Mouse (Mus musculus) testis, postnatal 10 days (tissue): ENCODE measurements around the gene Eif3c.
A peak's percentile ranks its signal among the peaks of the same experiment; 100 is the strongest.

Source experiments
- DNase-seq: peaks from one replicate; pipeline ENCODE4 v3.0.0; 2021; ENCODE audit warnings: low spot score

Gene Eif3c

DNA sequence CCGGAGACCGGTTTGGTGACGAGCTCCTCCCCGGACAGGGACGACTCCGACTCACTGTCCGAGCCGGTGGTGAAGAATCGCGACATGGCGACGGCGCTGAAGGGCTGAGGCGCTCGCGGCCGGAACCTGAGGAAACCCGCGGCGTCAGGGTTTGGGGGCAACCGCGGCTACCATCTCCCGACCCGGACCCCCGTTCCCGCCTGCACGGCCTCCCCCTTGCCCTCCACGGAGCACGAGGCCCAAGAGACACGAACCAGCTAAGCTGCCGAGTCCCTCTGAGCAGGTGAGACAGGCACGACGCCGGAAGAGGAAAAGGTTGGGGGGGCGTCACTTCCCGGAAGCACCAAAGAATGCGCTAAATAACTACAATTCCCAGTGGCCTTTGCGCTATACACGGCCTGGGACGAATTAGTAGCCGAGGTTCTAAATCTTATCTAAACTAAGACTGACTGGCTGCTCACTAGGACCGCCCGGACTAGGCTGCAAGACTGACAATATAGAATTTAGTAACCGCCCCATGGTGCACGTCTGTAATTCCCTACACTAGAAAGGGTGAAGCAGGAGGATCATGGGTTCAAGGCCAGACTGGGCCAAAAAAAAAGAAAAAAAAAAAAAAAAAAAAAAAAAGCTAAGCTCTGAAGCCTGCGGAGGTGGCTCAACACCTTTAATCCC is at the start of gene Eif3c:
Gene Eif3c, minus strand, starts transcription at position 318 of the 672 bp plus-strand sequence.
- DNase-seq = peak; percentile 79

DNA sequence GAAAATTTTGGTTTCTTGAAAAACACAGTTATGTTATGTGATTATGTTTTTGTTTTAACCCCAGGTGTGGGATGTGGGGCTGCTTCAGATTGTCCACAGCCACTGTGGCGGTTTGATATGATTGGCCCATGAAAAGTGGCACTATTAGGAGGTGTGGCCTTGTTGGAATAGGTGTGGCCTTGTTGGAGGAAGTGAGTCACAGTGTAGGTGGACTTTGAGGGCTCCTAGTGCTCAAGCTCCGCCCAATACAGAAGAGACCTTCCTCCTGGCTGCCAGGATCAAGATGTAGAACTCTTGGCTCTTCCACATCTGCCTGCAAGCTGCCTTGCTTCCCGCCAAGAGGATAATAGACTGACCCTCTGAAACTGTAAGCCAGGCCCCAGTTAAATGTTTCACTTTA is 46.5 kb upstream of the Eif3c start:
- DNase-seq = no peak

DNA sequence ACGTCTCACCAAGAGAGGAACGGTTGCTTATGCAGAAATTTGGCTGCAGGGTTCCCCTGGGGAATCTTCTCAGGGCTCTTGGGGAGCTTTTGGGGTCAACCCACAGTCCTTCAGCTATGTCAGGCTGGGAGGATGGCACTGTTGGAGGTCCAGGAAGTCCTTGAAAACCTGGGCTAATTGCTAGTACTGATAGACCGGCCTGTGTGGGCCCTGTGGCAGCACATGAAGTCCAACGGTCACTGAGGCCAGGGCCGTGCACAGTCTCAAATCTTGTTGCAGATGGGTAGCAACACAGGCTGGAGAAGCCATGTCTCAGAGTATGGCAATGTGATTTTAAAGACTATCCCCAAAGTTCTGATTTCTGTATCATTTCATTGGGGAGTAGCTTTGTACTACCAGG is 41.6 kb upstream of the Eif3c start:
- no peak for DNase-seq

GRCm38 (mm10) chr7:126607064-126607463 is 40.9 kb upstream of the Eif3c start:
- DNase-seq = no peak

DNA sequence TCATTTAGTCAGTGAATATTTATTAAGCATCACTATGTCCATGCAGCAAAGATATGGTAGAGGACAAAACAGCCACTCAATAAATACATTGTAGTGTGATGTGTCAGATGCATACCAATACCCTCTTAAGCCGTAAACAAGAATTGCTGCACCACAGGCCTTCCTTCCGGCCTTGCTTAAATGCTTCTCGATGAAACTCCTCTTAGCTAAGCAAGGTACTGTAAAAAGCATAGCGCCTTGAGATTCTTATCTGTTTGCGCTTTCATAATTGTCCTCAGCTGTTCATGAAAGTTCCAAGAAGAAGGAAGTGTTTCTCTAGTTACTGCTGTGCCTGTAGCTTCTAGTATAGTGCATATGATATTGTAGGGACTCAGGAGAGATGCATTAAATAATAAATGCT is 40.4 kb upstream of the Eif3c start:
- DNase-seq = no peak

DNA sequence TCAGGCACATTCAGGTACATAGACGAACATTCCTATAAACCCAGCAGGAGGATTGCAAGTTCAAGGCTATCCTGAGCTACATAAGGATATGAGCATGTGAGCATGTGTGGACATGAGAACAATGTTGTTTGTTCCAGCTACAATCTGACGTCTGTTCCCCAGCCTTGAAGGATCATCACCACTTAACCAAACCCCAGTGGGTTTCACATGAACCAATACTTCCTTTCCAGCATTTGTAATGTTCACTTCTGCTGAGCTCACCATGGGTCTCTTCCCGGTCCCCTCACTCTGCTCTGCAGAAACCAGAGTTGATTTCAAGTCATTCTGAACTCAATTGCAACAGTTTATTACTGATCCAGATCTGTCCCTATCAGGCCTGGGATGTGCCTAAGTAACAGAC is 36.4 kb upstream of the Eif3c start:
- no peak for DNase-seq

DNA sequence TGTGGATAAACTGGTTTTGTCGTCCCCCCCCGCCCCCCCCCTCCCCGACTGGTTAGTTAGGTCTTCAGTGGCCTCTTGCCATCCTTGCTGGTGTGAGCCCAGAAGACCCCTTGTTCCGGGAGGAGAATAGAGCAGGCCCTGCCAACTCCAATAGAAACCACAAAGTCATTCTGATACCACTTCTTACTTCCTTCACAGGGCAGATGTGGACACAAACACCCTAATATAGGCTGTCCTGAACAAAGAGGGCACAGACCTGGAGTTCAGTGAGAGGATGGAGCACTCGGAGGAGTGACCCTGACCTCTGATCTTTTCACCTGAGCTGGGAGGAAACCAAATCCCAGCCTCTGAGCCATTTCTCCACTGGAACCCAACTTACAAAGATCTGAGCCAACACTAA is 35.7 kb upstream of the Eif3c start:
- no peak for DNase-seq

GRCm38 (mm10) chr7:126598919-126599318 is 32.7 kb upstream of the Eif3c start:
- no peak for DNase-seq

- no peak for DNase-seq
These were observed 30.2 kb upstream of the Eif3c start for GRCm38 (mm10) chr7:126596414-126596813.

GRCm38 (mm10) chr7:126595890-126596289 is 29.7 kb upstream of the Eif3c start:
- no peak for DNase-seq

- DNase-seq = no peak
These were observed 28.8 kb upstream of the Eif3c start, which contains the start of gene Il27 for GRCm38 (mm10) chr7:126594862-126595561. Il27 (minus strand) TSS chr7:126594941.

GRCm38 (mm10) chr7:126587779-126588178 is 21.6 kb upstream of the Eif3c start:
- peak; percentile 91 for DNase-seq

DNA sequence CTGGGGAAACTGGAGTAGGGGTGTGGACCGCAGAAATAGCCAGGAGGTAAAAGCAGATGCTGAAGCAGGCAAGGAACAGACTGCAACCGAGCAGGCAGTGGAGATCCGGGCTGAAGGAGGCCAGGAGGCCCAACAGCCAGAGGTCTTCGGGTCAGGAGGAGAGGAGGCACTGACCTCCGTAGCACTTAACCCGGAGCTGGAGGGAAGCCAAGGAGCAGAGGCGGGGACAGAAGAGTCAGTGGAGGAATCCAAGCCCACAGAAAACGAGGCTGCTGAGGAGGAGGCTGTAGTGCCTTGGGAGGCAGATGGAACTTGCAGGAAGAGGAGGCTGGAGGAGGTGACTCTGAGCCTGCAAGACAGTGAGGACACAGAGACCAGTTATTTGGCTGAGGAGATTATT is 20.6 kb upstream of the Eif3c start:
- DNase-seq = peak; percentile 71

GRCm38 (mm10) chr7:126585717-126586116 is 19.5 kb upstream of the Eif3c start, which contains the start of gene Cln3:
Cln3 (minus strand) TSS chr7:126585817.
- DNase-seq = no peak

DNA sequence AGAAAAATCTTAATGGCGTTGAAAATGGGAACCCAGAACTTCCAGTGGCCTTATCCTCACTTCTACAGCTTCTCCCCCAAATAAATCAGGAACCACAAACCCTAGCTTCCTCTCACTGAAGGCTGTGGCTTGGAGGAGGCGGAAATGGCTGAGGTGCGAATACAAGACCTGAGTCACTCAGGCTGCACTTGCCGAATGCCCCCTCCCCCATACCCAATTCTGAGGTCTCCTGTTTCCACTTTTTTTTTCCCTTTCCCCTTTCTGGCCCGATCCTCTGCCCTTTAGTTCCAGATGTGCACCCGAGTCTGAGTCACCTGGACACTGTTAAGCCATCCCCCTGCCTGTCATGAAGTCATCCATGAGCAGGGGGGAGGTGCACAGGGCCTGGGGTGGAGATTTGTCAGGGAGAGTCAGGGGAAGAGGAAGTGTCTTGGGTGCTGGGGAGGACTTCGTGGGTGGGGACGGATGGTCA is 18.3 kb upstream of the Eif3c start, which contains the start of gene Apobr:
Gene Apobr, plus strand, starts transcription at position 437 of the 472 bp plus-strand sequence.
- DNase-seq = no peak

- DNase-seq = no peak
These were observed 17.6 kb upstream of the Eif3c start for GRCm38 (mm10) chr7:126583761-126584160.

DNA sequence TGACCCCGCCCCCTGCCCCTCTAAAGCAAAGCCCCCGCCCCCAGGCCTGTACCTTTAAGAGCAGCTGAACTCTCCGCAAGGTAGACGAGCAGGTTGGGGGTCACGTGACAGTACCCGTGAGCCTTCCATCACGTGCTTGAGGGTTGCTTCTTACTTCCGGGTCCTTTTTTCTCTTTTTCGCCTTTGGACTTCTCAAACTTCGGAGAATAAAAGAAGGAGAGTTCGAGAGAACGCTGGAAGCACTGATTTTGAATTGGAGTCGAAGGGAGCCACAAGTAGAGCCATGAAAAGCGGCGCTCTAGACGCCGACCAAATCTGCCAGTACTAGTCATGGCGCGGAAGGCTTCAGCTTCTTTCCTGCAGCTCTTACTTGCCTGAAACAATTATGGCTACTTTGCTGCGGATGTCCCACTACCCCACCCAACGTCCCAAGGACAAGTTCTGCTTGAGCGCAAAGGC is 17.1 kb upstream of the Eif3c start:
- DNase-seq = peak; percentile 91

GRCm38 (mm10) chr7:126582759-126583158 is 16.5 kb upstream of the Eif3c start:
- peak; percentile 73 for DNase-seq

DNA sequence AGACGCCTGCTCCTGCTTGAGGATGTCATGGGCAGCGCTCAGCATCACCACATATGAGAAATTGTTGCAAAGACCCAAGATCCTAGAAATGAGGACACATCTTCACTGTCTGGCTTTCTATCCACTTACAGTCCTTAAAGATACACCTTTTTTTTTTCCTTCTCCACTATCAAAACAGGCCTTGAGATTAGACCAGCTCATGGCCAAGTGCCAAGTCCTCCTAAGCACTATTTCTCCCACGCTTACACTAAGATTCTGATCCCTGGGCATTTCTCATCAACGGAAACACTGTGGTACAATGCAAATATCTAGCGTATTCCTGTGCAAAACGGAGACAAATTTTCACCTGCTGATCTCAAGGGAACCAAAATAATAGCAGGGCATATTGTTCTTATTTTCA is 15.4 kb upstream of the Eif3c start:
- DNase-seq = peak; percentile 72

DNA sequence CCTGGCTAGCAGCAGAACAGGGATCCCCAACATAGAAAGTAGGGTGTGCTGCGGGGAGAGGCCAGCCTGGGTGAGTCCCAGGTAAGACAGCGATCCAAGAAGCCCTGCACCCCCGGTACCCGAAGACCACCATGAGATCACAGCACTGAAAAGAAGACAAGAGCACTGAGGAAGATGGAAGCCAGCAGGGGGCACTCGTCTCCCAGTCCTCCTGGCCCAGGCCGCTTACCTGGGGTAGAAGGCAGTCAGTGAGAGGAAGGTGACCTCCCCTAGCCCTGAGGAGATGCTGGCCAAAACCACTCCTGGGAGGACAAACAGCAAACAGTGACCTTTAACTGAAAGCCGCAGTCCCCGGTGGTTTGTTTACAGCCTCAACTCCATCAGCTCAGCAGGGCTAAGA is 13.0 kb upstream of the Eif3c start:
- peak; percentile 72 for DNase-seq

- DNase-seq = peak; percentile 72
These were observed 10.7 kb upstream of the Eif3c start for GRCm38 (mm10) chr7:126576946-126577345.

DNA sequence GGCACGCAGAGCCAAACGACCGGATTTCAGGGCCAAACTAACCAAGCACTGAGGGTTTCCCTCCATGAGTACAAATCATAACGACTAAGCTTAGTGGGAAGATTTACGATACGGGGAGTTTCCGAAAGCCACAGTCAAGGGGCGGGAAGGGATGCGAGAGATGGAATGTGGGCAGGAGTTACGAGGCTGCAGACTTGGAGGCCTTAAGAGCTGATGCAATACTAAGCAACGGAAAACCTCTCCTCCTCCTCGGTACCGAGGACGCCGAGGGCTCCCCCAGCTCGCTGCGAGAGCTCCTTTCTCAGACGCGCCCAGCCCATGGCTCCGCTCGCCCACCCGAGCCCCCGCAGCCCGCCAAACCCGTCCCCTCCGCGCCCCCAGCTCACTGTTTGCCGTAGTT is 518 bp downstream of the Eif3c start:
- DNase-seq = no peak

GRCm38 (mm10) chr7:126556635-126557034 is 9.6 kb downstream of the Eif3c start:
- DNase-seq = no peak
